25 mouse cellular contexts compared by ENCODE assay signal in genomic region chr9:109102541-109102940, GRCm38 (mm10). TPM values are rescaled to one million over a fixed set of nuclear protein-coding genes. Genes with fewer than 3 reads are reported as not detected.
A peak's percentile ranks its signal among the peaks of the same experiment; 100 is the strongest.
DNase-seq lines count a peak whose midpoint lies in the region; ATAC-seq and TF ChIP-seq lines count a peak whose summit lies in the region.
"Had no signal": no experiment of that assay in that cellular context is flagged by ENCODE, and none has a peak within 500 bp of the region (broad histone marks: within the 10 kb centered on the region; RNA-seq: fewer than 3 reads in every experiment).

No protein-coding gene starts in this region.

- no peaks in the 10 kb centered on the region for H3K27me3 ChIP-seq in forebrain, embryonic 13.5 days
- no peaks in the 10 kb centered on the region for H3K27me3 ChIP-seq in forebrain, embryonic 14.5 days (replicated peaks; ENCODE audit: control insufficient read depth, insufficient read depth, low read length)
- H3K27me3 ChIP-seq in hindbrain, postnatal 0 days (ENCODE audit: insufficient read depth, low read length), result no peaks in the 10 kb centered on the region
- H3K27me3 ChIP-seq in hindbrain, embryonic 16.5 days (replicated peaks; ENCODE audit: control insufficient read depth, insufficient read depth, low read length), result no peaks in the 10 kb centered on the region
- H3K27me3 ChIP-seq: heart, embryonic 13.5 days; hindbrain, embryonic 13.5 days had no signal

- no peaks in the 10 kb centered on the region for H3K9me3 ChIP-seq in forebrain, embryonic 13.5 days (replicated peaks)
- no peaks in the 10 kb centered on the region for H3K9me3 ChIP-seq in forebrain, embryonic 14.5 days (replicated peaks; ENCODE audit: control insufficient read depth, low read length)
- H3K9me3 ChIP-seq in hindbrain, postnatal 0 days (ENCODE audit: low read length), result no peaks in the 10 kb centered on the region
- no peaks in the 10 kb centered on the region for H3K9me3 ChIP-seq in hindbrain, embryonic 16.5 days (ENCODE audit: control insufficient read depth, low read length)
- H3K9me3 ChIP-seq: forebrain, embryonic 10.5 days; heart, embryonic 10.5 days; heart, embryonic 13.5 days; hindbrain, embryonic 10.5 days; hindbrain, embryonic 13.5 days had no signal

- peaks cover 43% of the 10 kb centered on the region for H3K4me1 ChIP-seq in forebrain, embryonic 13.5 days
- H3K4me1 ChIP-seq in forebrain, embryonic 14.5 days (ENCODE audit: control insufficient read depth, insufficient read depth, low read length), result peaks cover 17% of the 10 kb centered on the region
- peaks cover 14% of the 10 kb centered on the region; the same call in 1 of the 2 replicates for H3K4me1 ChIP-seq in hindbrain, postnatal 0 days (ENCODE audit: insufficient read depth, low read length)
- H3K4me1 ChIP-seq in hindbrain, embryonic 16.5 days (ENCODE audit: control insufficient read depth, insufficient read depth, low read depth, low read length), result peaks cover 25% of the 10 kb centered on the region

- no peak for TF ChIP-seq CTCF in hindbrain, postnatal 0 days (IDR thresholded peaks at IDR 0.05; ENCODE audit: low read depth)

- DNase-seq in adrenal gland, postnatal 36 days, result peak; percentile 55 to 56
- no peak for DNase-seq in adrenal gland, postnatal 4 days (ENCODE audit: low spot score in 2 of 2)
- no peak for DNase-seq in forebrain, embryonic 14.5 days (ENCODE audit: low spot score)
- no peak for DNase-seq in hindbrain, postnatal 0 days (ENCODE audit: low spot score)
- peak; percentile 45 for DNase-seq in testis, postnatal 10 days (ENCODE audit: low spot score)
- DNase-seq in testis, postnatal 14 days (ENCODE audit: low spot score), result no peak
- DNase-seq: cerebellum, adult 11 months; cerebellum, adult 2 months; cerebellum, adult 9-11 months; cerebellum, postnatal 25 days; forebrain, postnatal 0 days; gastrocnemius, adult 2 months; gastrocnemius, postnatal 14 days; heart, postnatal 36 days; kidney, adult 2 months had no signal

- peaks cover 89% of the 10 kb centered on the region for H3K36me3 ChIP-seq in forebrain, embryonic 13.5 days (ENCODE audit: poor library complexity, severe bottlenecking)
- peaks cover 83% of the 10 kb centered on the region for H3K36me3 ChIP-seq in forebrain, embryonic 14.5 days (ENCODE audit: control insufficient read depth, insufficient read depth, low read length)
- H3K36me3 ChIP-seq in hindbrain, postnatal 0 days (ENCODE audit: insufficient read depth, low read length), result peaks cover 14% of the 10 kb centered on the region; the same call in 1 of the 2 replicates
- peaks cover 15% of the 10 kb centered on the region for H3K36me3 ChIP-seq in hindbrain, embryonic 16.5 days (ENCODE audit: control insufficient read depth, insufficient read depth, low read length)

- 92% methylated on average over 3 of the region's 3 CpGs for WGBS in forebrain, embryonic 13.5 days
- WGBS in forebrain, embryonic 14.5 days, result 94% methylated on average over 3 of the region's 3 CpGs
- 88% methylated on average over 3 of the region's 3 CpGs for WGBS in hindbrain, postnatal 0 days
- 82% methylated on average over 3 of the region's 3 CpGs for WGBS in hindbrain, embryonic 16.5 days

- H3K4me2 ChIP-seq in forebrain, embryonic 13.5 days, result no peak overlapping the region
- H3K4me2 ChIP-seq in forebrain, embryonic 14.5 days (ENCODE audit: low read length), result no peak overlapping the region
- no peak overlapping the region for H3K4me2 ChIP-seq in hindbrain, postnatal 0 days (ENCODE audit: low read depth, low read length)
- H3K4me2 ChIP-seq in hindbrain, embryonic 16.5 days (ENCODE audit: low read length), result no peak overlapping the region
- H3K4me2 ChIP-seq: heart, embryonic 13.5 days; hindbrain, embryonic 13.5 days had no signal

- peak overlapping the region; percentile 34; the same call in 1 of the 2 replicates for H3K9ac ChIP-seq in forebrain, embryonic 13.5 days
- no peak overlapping the region for H3K9ac ChIP-seq in forebrain, embryonic 14.5 days (ENCODE audit: low read length)
- no peak overlapping the region for H3K9ac ChIP-seq in hindbrain, postnatal 0 days (replicated peaks; ENCODE audit: low read length)
- no peak overlapping the region for H3K9ac ChIP-seq in hindbrain, embryonic 16.5 days (ENCODE audit: low read depth, low read length)
- H3K9ac ChIP-seq: forebrain, postnatal 0 days; heart, embryonic 13.5 days had no signal

- no peak overlapping the region for H3K27ac ChIP-seq in forebrain, embryonic 13.5 days
- H3K27ac ChIP-seq in forebrain, embryonic 14.5 days (ENCODE audit: low read depth, low read length), result no peak overlapping the region
- peak overlapping the region; percentile 26; the same call in 1 of the 2 replicates for H3K27ac ChIP-seq in hindbrain, postnatal 0 days
- no peak overlapping the region for H3K27ac ChIP-seq in hindbrain, embryonic 16.5 days (ENCODE audit: low read depth, low read length)
- H3K27ac ChIP-seq: forebrain, embryonic 10.5 days; gastrocnemius, adult 2 months; heart, embryonic 10.5 days; heart, embryonic 13.5 days; hindbrain, embryonic 10.5 days; hindbrain, embryonic 13.5 days had no signal

- ATAC-seq in forebrain, embryonic 13.5 days, result no peak
- ATAC-seq in forebrain, embryonic 14.5 days, result no peak
- no peak for ATAC-seq in hindbrain, postnatal 0 days
- ATAC-seq in hindbrain, embryonic 16.5 days, result no peak
- ATAC-seq: CD4-positive, CD25-positive, alpha-beta regulatory T cell, adult 4 months; forebrain, postnatal 0 days; intestine, postnatal 0 days had no signal

- no peak overlapping the region for H3K4me3 ChIP-seq in forebrain, embryonic 13.5 days
- no peak overlapping the region for H3K4me3 ChIP-seq in forebrain, embryonic 14.5 days (ENCODE audit: low read depth, low read length)
- H3K4me3 ChIP-seq in hindbrain, postnatal 0 days (ENCODE audit: low read length), result no peak overlapping the region
- H3K4me3 ChIP-seq in hindbrain, embryonic 16.5 days (ENCODE audit: low read length), result no peak overlapping the region
- H3K4me3 ChIP-seq: forebrain, embryonic 10.5 days; gastrocnemius, adult 2 months; heart, embryonic 10.5 days; heart, embryonic 13.5 days; hindbrain, embryonic 10.5 days; hindbrain, embryonic 13.5 days had no signal

RNA-seq across cellular contexts. Expression of gene Plxnb1, which starts 7.4 kb away (rescaled TPM):
- total RNA-seq in adrenal gland, postnatal 36 days (2021), result 100 to 1,000 TPM in 1 of 2 experiments, 10 to 100 TPM in 1; 82.7 to 123 TPM
- total RNA-seq in adrenal gland, postnatal 4 days (2021), result 100 to 1,000 TPM; 152 to 161 TPM
- 22.4 and 27.7 TPM in 2 replicates for polyA plus RNA-seq in forebrain, embryonic 13.5 days (2015; fragmentation: Nextera tagmentation; extraction: Ambion mirVana)
- polyA plus RNA-seq in forebrain, embryonic 14.5 days (2014; fragmentation: Nextera tagmentation; extraction: Ambion mirVana), result 13.9 and 15.7 TPM in 2 replicates
- 82.3 and 84.4 TPM in 2 replicates for total RNA-seq in hindbrain, postnatal 0 days (2014; rRNA removed)
- polyA plus RNA-seq in hindbrain, postnatal 0 days (2015; fragmentation: Nextera tagmentation; extraction: Ambion mirVana), result 8.7 and 11.2 TPM in 2 replicates
- 12.6 and 18.2 TPM in 2 replicates for polyA plus RNA-seq in hindbrain, embryonic 16.5 days (2015; fragmentation: Nextera tagmentation; extraction: Ambion mirVana)
- total RNA-seq: MEL had no signal

RNA-seq across cellular contexts. Expression of gene Tma7, which starts 20.2 kb away (rescaled TPM):
- 100 to 1,000 TPM; 384 to 426 TPM for total RNA-seq in adrenal gland, postnatal 36 days (2021)
- 100 to 1,000 TPM; 375 to 399 TPM for total RNA-seq in adrenal gland, postnatal 4 days (2021)
- 693 and 750 TPM in 2 replicates for polyA plus RNA-seq in forebrain, embryonic 13.5 days (2015; fragmentation: Nextera tagmentation; extraction: Ambion mirVana)
- 652 and 758 TPM in 2 replicates for polyA plus RNA-seq in forebrain, embryonic 14.5 days (2014; fragmentation: Nextera tagmentation; extraction: Ambion mirVana)
- 56.2 and 73.8 TPM in 2 replicates for total RNA-seq in hindbrain, postnatal 0 days (2014; rRNA removed)
- polyA plus RNA-seq in hindbrain, postnatal 0 days (2015; fragmentation: Nextera tagmentation; extraction: Ambion mirVana), result 764 and 779 TPM in 2 replicates
- polyA plus RNA-seq in hindbrain, embryonic 16.5 days (2015; fragmentation: Nextera tagmentation; extraction: Ambion mirVana), result 586 and 663 TPM in 2 replicates

RNA-seq across cellular contexts. Expression of gene Ccdc51, which starts 20.2 kb away (rescaled TPM):
- 10 to 100 TPM; 15.6 to 20.1 TPM for total RNA-seq in adrenal gland, postnatal 36 days (2021)
- 10 to 100 TPM; 17.3 to 18.5 TPM for total RNA-seq in adrenal gland, postnatal 4 days (2021)
- 17.9 and 18.9 TPM in 2 replicates for polyA plus RNA-seq in forebrain, embryonic 13.5 days (2015; fragmentation: Nextera tagmentation; extraction: Ambion mirVana)
- 19.4 and 21.2 TPM in 2 replicates for polyA plus RNA-seq in forebrain, embryonic 14.5 days (2014; fragmentation: Nextera tagmentation; extraction: Ambion mirVana)
- total RNA-seq in hindbrain, postnatal 0 days (2014; rRNA removed), result 7.8 and 8.4 TPM in 2 replicates
- polyA plus RNA-seq in hindbrain, postnatal 0 days (2015; fragmentation: Nextera tagmentation; extraction: Ambion mirVana), result 5.1 and 6.7 TPM in 2 replicates
- 12.5 and 13.1 TPM in 2 replicates for polyA plus RNA-seq in hindbrain, embryonic 16.5 days (2015; fragmentation: Nextera tagmentation; extraction: Ambion mirVana)

RNA-seq across cellular contexts. Expression of gene Atrip, which starts 28.6 kb away (rescaled TPM):
- 10 to 100 TPM; 16.3 to 18.3 TPM for total RNA-seq in adrenal gland, postnatal 36 days (2021)
- total RNA-seq in adrenal gland, postnatal 4 days (2021), result 10 to 100 TPM; 20.7 to 21.3 TPM
- polyA plus RNA-seq in forebrain, embryonic 13.5 days (2015; fragmentation: Nextera tagmentation; extraction: Ambion mirVana), result 31.4 and 31.5 TPM in 2 replicates
- polyA plus RNA-seq in forebrain, embryonic 14.5 days (2014; fragmentation: Nextera tagmentation; extraction: Ambion mirVana), result 27.3 and 29.6 TPM in 2 replicates
- 39.5 and 52.3 TPM in 2 replicates for total RNA-seq in hindbrain, postnatal 0 days (2014; rRNA removed)
- 30.6 and 32.2 TPM in 2 replicates for polyA plus RNA-seq in hindbrain, postnatal 0 days (2015; fragmentation: Nextera tagmentation; extraction: Ambion mirVana)
- 30.0 and 31.8 TPM in 2 replicates for polyA plus RNA-seq in hindbrain, embryonic 16.5 days (2015; fragmentation: Nextera tagmentation; extraction: Ambion mirVana)

RNA-seq across cellular contexts. Expression of gene Trex1, which starts 43.0 kb away (rescaled TPM):
- total RNA-seq in adrenal gland, postnatal 36 days (2021), result 10 to 100 TPM; 19.7 to 23.4 TPM
- 10 to 100 TPM; 21.6 to 23.6 TPM for total RNA-seq in adrenal gland, postnatal 4 days (2021)
- 9.3 and 13.0 TPM in 2 replicates for polyA plus RNA-seq in forebrain, embryonic 13.5 days (2015; fragmentation: Nextera tagmentation; extraction: Ambion mirVana)
- polyA plus RNA-seq in forebrain, embryonic 14.5 days (2014; fragmentation: Nextera tagmentation; extraction: Ambion mirVana), result 11.1 and 11.9 TPM in 2 replicates
- total RNA-seq in hindbrain, postnatal 0 days (2014; rRNA removed), result 20.1 and 32.6 TPM in 2 replicates
- polyA plus RNA-seq in hindbrain, postnatal 0 days (2015; fragmentation: Nextera tagmentation; extraction: Ambion mirVana), result 14.3 and 14.4 TPM in 2 replicates
- polyA plus RNA-seq in hindbrain, embryonic 16.5 days (2015; fragmentation: Nextera tagmentation; extraction: Ambion mirVana), result 13.6 and 14.2 TPM in 2 replicates

Comparison
In these comparisons a context has a peak if more than half of its experiments do, and no peak if none do; other contexts are left out.
1. DNase-seq: peak in adrenal gland, postnatal 36 days (2 of 2) and testis, postnatal 10 days (single experiment); none in adrenal gland, postnatal 4 days (0 of 2), forebrain, embryonic 14.5 days (single experiment), hindbrain, postnatal 0 days (single experiment) and testis, postnatal 14 days (single experiment).